Mouse (Mus musculus) spleen, postnatal 36 days (tissue): ENCODE results near the gene Gm21921.
"Not testable (repeated sequence)": the region's sequence is repeated elsewhere in the genome, so short reads cannot be mapped to it uniquely, and the experiment has no call there.

ENCODE experiments used
- DNase-seq, 2 experiments: peaks; one replicate each; pipeline ENCODE4 v3.0.0; 2022; ENCODE audit warnings: low spot score in 2 of 2, mixed read lengths in 1 of 2

Gm21921 gene

DNA sequence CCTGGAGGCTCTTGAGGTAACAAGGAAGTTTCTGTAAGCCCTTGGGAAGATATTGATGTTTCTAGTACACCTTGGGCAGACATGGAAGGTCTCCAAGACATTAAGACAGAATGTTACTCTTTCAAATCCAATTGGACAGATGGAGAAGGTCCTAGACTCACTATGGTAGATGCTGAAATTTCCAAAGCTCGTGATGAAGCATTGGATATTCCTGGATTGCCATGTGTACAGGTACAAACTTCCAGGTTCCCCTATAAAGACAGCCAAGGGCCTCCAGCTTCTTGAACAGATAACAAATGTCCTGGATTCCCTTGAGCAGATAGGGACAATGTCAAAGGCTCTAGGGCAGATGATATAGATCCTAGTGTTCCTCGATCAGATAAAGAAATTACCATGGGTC, at the start of gene Gm21921:
Gm21921 (minus strand) TSS at position 101 of the 400 bp plus-strand sequence.
- not testable (repeated sequence) for DNase-seq
